Mouse (Mus musculus): ENCODE results near the gene Grip1. TPM values are rescaled to one million over a fixed set of nuclear protein-coding genes. Genes with fewer than 3 reads are reported as not detected.

Grip1 gene
- polyA plus RNA-seq, 1 experiment: 0.22 TPM

DNA sequence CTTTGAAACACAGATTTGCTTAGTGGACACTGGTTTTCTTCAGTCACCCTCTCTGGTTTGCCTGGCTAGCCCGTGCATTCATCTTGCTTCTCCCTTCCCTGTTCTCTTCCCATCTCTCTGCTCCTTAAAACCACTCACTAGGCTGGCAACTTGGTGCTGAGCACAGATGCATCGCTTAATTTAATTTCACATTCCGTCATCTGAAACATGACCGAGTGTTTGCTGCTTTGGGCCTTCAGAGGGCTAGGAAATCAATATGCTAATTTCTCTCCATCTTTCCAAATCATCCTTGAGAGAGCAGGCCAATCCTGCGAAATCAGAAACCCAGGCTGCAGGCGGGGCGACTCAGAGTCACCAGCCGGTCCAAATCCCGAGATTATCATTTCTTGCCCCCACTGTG lies 270.0 kb downstream of the Grip1 start:
- DNase-seq (ENCODE audit: low read depth, low spot score): no peak
- WGBS: 81% methylated on average over 9 of the region's 9 CpGs

DNA sequence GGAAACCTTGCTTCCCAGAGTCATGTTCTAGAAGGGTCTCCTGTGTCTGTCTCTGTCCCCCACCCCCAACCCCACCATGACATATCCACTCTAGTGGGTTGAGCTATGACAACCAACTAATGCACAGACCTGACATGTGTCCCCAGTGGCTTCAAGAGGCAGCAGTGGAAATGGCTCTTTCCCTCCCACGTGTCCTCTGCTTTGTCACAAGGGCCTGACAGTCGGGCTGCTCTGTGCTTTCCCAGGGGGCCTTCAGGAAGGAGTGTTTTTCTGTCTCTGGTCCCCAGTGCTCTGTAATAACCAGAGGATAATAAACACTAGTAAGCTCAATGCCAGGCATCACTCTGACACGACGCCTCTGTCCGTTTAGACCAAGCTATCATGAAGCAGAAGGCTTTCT lies 271.7 kb downstream of the Grip1 start:
- 83% methylated on average over 5 of the region's 5 CpGs for WGBS
- DNase-seq (ENCODE audit: low read depth, low spot score): no peak

DNA sequence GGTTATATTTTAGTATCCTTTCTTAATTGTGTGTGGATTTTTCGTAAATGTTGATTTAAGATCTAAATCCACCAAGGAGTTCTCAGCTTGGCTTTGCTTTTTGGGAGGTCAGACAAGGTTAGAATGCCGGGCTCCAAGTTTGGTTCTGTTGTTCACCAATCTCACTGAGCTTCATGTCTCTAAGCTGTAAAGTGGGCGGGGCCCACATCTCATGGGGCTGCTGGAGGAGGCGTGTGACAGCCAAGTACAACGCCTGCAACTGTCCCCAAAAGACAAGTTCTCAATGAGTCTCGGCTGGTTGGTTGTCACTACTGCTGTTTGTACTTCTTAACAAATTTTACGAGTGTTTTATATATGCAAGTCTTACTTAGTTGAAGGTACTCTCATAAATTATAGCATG lies 272.3 kb downstream of the Grip1 start:
- DNase-seq (ENCODE audit: low read depth, low spot score): no peak
- 47% methylated on average over 7 of the region's 7 CpGs for WGBS

DNA sequence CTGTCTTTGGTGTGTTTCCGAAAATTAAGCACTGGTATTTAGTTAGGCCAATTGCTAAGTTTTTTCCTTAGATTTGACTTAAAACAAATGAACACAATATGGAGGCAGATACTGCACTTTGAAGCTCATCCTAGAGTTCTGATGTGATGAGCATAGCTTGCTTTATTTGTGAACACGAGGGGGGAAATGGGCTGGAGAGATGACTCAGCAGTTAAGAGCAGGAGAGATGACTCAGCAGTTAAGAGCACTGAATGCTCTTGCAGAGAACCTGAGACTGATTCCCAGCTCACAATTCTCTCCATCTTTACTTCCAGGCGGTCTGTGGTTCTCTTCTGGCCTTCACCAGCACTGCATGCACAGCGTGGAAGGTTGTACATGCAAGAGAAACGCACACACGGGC lies 273.3 kb downstream of the Grip1 start:
- DNase-seq (ENCODE audit: low read depth, low spot score): no peak
- 79% methylated on average over 6 of the region's 6 CpGs for WGBS

DNA sequence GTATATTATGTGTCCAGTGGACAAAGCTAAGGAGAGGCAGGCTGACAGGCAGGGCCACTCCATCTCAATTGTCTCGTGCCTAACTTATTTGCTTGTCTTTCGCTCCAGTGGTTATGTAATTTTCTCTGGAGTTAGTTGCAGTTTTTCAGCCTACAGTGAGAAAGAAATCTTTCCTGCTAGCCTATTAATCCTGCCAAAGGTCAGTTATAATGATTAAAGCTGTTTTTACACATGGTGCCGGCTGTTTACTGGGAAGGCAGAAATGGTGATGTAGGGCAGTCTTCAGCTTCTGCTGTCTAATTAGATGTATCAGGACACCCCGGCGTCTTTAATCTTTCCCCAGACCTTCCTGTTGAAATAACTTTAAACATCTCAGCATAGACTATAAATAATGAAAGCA lies 276.6 kb downstream of the Grip1 start:
- no peak for DNase-seq (ENCODE audit: low read depth, low spot score)
- WGBS: 50% methylated on average over 5 of the region's 5 CpGs

DNA sequence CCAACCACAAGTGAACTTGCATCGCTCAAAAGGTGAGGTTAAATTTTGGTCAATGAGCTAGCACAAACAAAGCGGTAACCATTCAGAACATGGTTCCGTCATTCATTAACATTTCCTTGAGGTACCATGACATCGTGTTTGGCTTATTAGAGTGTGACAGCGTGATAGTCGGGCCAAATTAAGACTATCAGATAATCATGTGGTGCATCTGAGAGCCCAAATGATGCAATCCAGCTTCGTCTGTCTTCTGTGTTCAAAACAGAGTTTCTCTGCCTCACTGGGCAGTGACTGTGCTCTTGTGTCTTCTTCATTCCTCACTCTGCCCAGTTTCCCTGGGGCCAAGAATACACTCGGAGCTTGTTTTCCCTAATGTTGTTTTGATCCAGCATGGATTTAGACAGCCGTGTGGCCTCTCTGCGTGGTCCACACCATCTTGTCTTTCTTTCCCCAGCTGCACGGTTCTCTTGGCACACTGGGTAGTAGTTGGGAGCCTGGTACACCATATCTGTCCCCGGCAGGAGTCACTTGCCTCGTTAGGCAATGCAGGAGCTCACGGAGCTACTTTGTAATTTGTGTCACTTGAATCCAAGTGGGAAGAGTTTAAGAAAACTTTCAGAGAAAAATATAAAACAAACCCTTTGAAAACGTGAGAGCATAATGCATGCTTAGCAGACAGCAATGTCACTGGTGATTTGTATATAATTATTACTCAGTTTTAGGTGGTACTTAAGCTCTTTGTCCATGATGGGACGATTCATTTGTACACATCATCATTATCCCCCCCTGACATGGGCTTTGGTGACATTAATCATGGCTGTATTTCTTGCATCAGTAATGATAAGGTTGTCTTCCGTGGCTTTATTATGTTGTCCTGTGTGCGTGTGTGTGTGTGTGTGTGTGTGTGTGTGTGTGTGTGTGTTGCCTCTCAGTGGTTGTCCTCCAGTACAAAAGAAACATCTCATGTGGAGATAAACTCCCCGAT lies 281.7 kb downstream of the Grip1 start:
- 80% methylated on average over 19 of the region's 19 CpGs for WGBS
- no peak for DNase-seq (ENCODE audit: low read depth, low spot score)

DNA sequence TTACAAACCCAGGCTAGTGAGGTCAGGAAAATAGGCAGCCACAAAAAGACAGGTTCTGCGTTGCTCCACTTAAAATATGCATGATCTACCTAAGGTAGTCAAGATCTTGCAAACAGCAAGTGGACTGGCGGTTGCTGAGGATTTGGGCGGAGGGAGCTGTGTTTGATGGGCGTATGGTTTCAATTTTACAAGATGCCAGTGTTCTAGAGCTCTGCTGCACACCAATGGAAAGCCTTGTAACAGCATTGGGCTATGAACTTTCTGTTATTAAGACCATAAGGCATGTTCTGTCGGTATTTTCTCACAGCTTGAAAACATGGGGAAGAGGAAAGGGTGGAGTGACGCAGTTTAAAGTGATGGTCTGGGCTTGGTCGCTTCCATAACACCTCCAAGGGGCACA lies 285.8 kb downstream of the Grip1 start:
- DNase-seq (ENCODE audit: low read depth, low spot score): no peak
- 84% methylated on average over 7 of the region's 7 CpGs for WGBS

DNA sequence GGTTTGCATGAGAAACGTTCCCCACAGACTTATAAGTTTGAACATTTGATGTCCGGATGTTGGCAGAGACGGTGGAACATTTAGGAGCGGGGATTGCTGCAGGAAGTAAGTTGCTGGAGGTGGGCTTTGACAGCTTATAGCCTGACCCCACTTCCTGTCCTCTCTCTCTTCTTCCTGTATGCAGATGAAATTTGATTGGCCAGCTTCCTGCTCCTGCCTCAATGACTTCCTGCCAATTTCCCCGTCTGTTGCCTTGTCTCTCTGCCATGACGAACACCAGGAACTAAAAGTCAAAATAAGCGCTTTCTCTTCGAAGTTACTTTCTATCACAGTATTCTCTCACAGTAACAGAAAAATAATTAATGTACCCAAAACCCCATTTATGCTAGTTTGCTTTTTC lies 289.1 kb downstream of the Grip1 start:
- WGBS: 80% methylated on average over 8 of the region's 8 CpGs
- no peak for DNase-seq (ENCODE audit: low read depth, low spot score)

DNA sequence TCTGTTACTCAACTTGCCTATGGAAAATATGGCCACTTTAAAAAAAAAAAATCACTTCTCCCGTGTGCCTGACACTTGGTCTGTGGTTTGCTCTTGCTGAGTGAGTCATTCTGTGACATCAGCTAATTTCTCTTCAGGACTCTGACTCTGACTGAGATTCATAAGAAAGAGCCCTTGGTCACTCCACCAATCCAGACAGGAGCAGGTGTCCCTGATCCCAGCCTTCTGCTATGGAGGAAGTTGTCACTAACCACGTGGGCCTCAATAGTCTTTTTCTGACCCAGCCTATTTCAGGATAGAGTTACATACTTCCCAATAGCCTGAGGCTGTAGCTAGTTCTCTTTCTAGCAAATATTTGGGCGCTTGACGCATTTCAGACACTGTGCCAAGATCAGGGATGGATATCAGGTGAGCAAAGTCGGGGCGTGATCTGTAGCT lies 298.8 kb downstream of the Grip1 start:
- no peak for DNase-seq (ENCODE audit: low read depth, low spot score)
- 65% methylated on average over 6 of the region's 6 CpGs for WGBS

DNA sequence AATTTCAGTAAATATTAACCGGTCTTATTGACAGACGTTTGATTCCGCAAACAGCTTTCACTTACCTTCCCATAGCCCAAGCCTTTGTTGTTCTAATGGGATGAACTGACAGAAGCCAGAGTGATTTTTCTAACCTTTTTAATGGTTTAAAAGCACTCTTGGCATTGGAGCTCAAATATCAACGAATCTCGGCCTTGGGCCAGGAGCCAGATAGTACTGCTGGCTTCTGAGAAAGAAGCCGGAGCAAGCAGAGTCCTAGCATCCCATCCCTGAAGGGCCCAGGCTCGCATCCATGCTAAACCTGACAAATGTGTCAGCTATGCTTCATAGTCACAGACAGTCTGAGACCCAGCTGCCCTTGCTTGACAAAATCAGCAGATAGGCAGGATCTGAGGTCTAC lies 302.6 kb downstream of the Grip1 start:
- no peak for DNase-seq (ENCODE audit: low read depth, low spot score)
- WGBS: 62% methylated on average over 7 of the region's 7 CpGs

DNA sequence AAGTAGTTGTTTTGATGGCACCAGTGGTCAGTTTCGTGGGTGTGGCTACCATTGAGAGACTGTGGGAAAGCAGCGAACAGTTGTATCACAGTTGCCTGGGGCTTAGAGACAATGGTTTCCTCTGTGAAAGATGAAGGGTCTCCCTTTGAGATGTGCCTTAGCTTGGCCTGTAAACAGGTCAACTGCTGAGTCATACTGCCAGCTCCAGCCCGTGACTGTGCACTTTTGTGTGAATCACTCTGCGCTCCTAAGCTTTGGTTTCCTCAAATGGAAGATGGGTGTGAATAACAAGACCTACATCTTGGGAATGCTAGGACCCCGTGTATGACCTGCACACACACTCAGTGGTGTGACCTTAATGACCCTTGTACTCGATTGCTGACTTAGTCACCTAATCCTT lies 303.6 kb downstream of the Grip1 start:
- no peak for DNase-seq (ENCODE audit: low read depth, low spot score)
- 78% methylated on average over 6 of the region's 6 CpGs for WGBS

DNA sequence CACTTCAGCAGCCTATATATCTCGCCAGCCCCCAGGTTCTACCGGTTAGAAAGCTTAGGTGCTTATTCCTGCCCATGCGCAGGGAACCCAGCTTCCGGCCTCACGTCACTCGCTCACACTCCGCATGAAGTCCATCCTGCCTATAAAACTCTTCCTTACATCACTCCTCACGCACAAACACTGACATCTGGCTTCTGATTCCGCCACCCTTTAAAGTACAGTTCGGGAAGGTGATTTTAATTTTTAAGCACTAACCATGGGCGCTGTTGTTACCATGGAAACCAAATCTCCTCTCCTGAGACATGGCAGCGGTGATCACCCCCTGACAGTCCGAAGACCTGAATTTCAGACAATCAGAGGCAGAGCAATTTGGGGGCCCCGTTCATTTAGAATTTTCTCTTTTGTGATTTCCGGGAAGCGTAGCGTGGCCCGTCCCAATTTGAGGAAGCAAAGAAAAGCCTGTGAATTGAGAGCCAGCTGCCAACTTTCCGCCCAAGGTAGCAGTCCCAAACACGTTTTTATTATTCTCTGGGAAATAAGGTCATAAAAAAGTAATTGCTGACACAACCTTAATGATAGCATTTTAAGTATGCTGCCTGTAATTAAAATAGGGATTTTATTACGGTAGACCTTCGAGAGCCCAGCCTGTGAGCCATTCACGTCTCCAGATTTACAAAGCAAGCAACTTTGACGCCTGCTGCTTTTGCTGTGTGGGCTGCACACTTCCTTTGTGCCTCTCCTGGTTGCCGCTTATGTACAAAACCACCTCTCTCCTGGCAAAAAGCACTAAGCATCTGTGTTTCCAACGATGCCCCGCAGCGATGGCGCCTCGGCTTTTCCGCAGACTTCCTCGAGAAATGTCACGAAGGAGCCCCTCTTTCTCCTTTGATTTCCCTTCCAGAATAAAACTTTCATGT lies 308.1 kb downstream of the Grip1 start:
- 63% methylated on average over 33 of the region's 33 CpGs for WGBS
- DNase-seq (ENCODE audit: low read depth, low spot score): peak; percentile 6

DNA sequence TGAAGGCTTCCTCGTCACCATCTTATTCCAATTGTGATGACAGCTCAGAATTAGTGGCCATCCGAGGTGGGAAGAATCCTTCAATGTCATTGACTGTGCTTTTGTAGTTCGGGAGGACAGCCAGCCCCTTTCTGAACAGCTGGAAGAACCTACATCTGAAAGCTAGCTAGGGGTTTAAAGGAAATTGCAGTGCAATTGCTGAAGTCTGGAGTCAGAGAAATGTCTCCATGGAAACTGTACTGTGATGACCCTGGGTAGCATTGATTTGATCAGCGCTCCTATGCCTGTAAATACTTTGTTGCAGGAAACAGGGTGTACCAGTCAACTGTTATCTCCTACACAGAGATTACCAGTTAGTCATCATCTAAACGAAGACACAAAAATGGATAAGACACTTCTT lies 325.2 kb downstream of the Grip1 start:
- WGBS: 61% methylated on average over 5 of the region's 5 CpGs
- no peak for DNase-seq (ENCODE audit: low read depth, low spot score)

DNA sequence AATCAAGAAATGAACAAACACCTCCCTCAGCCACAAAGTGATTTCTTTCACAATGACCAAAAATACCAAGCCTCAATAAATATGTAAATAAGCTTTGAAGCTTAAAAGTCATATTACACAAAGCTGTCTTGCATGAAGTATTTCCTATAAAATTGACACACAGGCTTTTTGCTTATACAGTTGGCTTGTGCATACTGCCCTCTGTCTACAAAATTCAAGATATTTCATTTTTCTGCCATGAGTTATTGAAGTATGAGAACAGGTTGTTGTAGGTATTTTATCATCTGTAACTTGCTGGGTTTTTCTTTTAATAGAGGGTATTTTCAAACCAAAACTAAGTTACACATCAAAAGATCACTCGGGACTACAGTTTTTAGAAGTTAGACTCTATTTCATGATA lies 326.0 kb downstream of the Grip1 start:
- WGBS: 88% methylated on average over 1 of the region's 1 CpGs
- DNase-seq (ENCODE audit: low read depth, low spot score): no peak

DNA sequence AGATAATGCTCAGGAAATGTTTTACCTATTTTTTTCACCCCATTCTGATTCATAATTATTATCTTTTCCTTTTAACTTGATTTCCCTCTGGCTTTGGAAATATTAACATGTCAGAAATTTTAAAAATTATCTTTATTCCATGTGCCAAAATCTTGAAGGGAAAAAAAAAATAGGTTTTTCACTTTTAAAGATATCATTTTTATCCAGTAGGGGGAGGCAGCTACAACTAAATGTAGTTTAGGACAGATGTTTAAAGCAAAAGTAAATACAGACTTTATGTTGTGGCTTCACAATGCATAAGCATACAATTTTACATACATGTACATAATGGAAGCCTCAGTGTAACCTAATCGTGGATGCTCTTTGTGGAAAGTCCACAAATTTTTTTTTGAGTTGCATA lies 336.9 kb downstream of the Grip1 start:
- DNase-seq (ENCODE audit: low read depth, low spot score): no peak
- WGBS: 47% methylated on average over 1 of the region's 1 CpGs

DNA sequence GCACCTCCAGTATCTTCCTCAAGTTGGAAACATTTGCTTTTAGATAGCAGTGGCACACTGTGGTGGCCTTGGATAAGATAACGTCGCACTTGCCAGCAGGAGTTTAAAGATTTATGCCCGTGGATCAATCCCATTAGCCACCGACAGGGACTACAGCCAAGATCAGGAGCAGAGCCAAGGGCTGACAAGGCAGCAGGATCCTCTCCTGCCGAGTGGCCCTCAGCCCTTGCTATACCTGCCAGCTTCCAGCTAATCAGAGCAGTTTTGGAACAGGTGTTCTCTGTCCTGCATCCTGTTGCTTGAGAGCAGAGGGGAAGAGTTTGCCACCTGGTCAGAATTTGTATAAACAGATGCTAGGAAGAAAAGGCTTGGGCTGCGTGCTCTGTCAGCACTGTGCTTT lies 348.8 kb downstream of the Grip1 start:
- WGBS: 25% methylated on average over 6 of the region's 6 CpGs

DNA sequence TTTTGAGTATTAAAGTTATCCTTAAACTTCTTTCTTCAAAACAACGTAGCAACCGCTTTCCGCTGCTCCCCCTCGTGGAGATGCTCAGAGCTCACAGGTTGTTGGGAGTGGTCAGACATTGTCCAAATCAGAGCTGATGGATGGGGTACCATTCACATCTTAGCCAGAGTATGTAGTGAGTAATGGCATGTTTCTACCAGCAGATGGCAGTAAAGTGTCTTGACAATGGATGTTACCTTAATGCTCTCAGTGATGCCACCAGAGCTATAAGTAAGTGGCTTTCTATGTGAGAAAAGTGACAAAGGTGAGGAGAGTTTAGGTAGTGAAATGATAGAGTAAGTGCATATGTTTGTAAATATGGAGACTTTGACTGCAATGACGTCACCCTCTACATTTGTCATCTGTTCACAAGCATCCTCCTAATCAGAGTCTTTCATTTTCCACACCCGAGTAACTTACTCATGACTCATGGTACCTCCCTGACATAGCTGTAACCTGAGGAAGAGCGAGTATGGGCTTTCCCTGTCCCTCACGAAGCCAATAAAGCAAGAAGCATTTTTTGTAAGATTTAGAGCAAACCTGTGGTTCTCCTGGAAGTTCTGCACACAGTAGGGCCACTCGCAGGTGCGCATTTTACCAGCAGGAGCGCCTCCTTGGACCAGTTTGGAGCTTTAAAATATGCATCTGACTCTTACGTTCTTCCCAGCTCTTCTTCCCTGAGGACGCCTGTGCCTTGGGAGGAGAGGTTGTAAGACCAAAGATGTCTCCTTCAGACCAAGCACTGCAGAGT lies 350.2 kb downstream of the Grip1 start:
- 49% methylated on average over 13 of the region's 13 CpGs for WGBS
- DNase-seq (ENCODE audit: low read depth, low spot score): peak; percentile 21

More for the DNA sequence above, 348.8 kb downstream of the Grip1 start:
- no peak for DNase-seq (ENCODE audit: low read depth, low spot score)

DNA sequence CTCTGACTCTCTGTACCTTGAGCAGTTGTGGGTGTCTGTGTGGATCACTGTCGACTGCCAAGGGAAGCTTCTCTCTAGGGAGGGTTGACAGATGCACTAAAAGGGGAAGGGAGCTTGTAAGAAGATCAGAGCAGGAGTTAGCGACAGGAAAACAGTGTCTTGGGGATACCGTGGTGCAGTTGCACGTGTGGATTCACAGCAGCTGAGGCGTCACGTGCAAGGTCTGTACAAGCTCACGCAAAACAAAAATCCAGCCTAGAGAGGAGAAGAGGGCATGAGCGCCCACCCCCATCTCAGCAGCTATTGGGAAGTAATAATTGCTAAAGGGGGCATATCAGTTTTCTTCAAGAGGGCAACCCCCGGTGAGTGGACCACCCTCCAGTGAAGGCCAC lies 350.8 kb downstream of the Grip1 start:
- 87% methylated on average over 9 of the region's 9 CpGs for WGBS
- DNase-seq (ENCODE audit: low read depth, low spot score): no peak

DNA sequence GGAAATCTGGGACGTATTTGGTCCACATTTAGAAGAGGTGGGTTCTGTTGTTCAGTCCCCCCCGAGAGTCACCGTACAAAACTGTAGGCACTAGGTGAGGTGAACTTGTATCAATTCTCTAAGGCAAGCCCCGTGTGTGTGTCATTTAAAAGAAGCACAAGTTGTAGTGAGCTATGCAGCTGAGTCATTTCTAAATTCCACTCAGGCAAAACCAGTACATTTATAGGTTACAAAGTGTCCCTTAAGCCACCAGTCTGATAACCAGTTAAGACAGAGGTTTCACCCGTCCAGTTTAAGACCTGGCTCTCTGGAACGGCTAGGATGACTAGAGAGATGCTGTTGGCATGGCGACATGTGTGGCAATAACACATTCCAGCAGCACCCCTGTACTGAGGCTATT lies 351.5 kb downstream of the Grip1 start:
- 80% methylated on average over 7 of the region's 7 CpGs for WGBS
- no peak for DNase-seq (ENCODE audit: low read depth, low spot score)

DNA sequence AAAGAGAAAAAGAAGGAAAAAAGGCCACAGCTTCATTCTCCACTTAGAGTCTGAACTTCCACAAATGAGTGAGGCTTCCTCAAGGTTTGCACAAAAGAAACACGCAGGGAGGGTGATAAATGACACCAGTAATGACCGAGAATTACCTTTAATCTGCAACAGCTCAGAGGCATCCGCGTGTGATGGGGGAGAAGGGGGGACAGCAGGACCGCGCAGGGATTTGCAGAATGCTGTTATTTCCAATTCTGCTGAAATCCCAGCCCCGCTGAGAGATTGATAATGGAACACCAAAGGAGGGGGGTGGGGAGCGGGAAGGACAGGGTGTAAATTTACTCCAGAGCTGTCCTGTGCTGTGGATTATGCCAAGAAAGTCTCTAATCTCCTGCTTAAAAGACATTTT lies 352.5 kb downstream of the Grip1 start:
- 64% methylated on average over 8 of the region's 8 CpGs for whole genome bisulfite sequencing
- no peak for DNase-seq (ENCODE audit: low read depth, low spot score)
